8 mouse cellular contexts compared by ENCODE assay signal in the genomic region with DNA sequence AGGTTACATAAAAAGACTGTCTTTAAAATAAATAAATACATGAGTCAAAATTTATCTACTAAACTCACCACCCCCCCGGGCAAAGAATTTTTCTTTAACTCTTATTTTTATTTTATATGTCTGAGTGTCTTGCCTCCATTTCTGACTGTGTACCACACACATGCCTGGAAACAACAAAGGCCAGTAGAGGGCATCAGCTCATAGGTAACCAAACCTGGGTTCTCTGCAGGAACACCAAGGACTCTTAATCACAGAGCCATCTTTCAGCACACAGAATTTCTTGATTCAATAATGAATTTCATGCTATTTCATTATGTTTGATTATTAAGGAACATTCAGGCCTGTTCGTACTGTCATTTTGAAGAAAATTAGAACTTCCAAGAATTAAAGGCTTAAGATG.
DNase-seq lines count a peak whose midpoint lies in the region; ATAC-seq and TF ChIP-seq lines count a peak whose summit lies in the region.

No protein-coding gene starts in this region.

- no peak for ATAC-seq in limb, embryonic 14.5 days (ENCODE audit: low FRiP score, low read depth)
- ATAC-seq in neural tube, embryonic 15.5 days (ENCODE audit: low FRiP score): no peak

- no peak overlapping the region for H3K4me3 ChIP-seq in heart, embryonic 10.5 days
- H3K4me3 ChIP-seq in thymus, adult 2 months (ENCODE audit: control insufficient read depth, insufficient read depth, low read length): no peak overlapping the region
- H3K4me3 ChIP-seq in limb, embryonic 14.5 days (replicated peaks; ENCODE audit: low read length): no peak overlapping the region
- no peak overlapping the region for H3K4me3 ChIP-seq in neural tube, embryonic 15.5 days (replicated peaks)

- no peak for TF ChIP-seq CTCF in thymus, adult 2 months (IDR thresholded peaks at IDR 0.05; ENCODE audit: borderline replicate concordance, control insufficient read depth, extremely low read depth, insufficient read depth, low read length, poor library complexity)

- H3K4me2 ChIP-seq in limb, embryonic 14.5 days (replicated peaks; ENCODE audit: low read depth, low read length, severe bottlenecking): no peak overlapping the region
- H3K4me2 ChIP-seq in neural tube, embryonic 15.5 days: no peak overlapping the region

- no peaks in the 10 kb centered on the region for H3K27me3 ChIP-seq in heart, embryonic 10.5 days (ENCODE audit: insufficient read depth, poor library complexity, severe bottlenecking)
- H3K27me3 ChIP-seq in thymus, adult 2 months (ENCODE audit: control insufficient read depth, insufficient read depth, low read length): no peaks in the 10 kb centered on the region
- H3K27me3 ChIP-seq in limb, embryonic 14.5 days (ENCODE audit: control insufficient read depth, insufficient read depth, low read length): no peaks in the 10 kb centered on the region
- no peaks in the 10 kb centered on the region for H3K27me3 ChIP-seq in neural tube, embryonic 15.5 days (replicated peaks)

- H3K27ac ChIP-seq in heart, embryonic 10.5 days: no peak overlapping the region
- no peak overlapping the region for H3K27ac ChIP-seq in thymus, adult 2 months (ENCODE audit: control insufficient read depth, insufficient read depth, low read length)
- H3K27ac ChIP-seq in limb, embryonic 14.5 days (replicated peaks; ENCODE audit: low read depth, low read length): no peak overlapping the region
- H3K27ac ChIP-seq in neural tube, embryonic 15.5 days (replicated peaks): no peak overlapping the region

- peak; percentile 34 to 48 for DNase-seq in heart, adult 18-20 months
- DNase-seq in heart, embryonic 10.5 days (ENCODE audit: low spot score): no peak
- peak; percentile 51 for DNase-seq in thymus, adult 2 months
- no peak for DNase-seq in thymus, adult 18-20 months
- DNase-seq in cerebellum, postnatal 14 days: peak; percentile 71 to 73
- peak; percentile 43 for DNase-seq in limb, embryonic 14.5 days (ENCODE audit: low spot score)
- peak; percentile 24 to 35 for DNase-seq in thymus, postnatal 36 days

- no peak overlapping the region for H3K9ac ChIP-seq in limb, embryonic 14.5 days (ENCODE audit: low read depth, low read length, severe bottlenecking)
- no peak overlapping the region for H3K9ac ChIP-seq in neural tube, embryonic 15.5 days (replicated peaks)

- H3K36me3 ChIP-seq in heart, embryonic 10.5 days: peaks cover 68% of the 10 kb centered on the region
- H3K36me3 ChIP-seq in thymus, adult 2 months (ENCODE audit: control insufficient read depth, insufficient read depth, low read length): peaks cover 62% of the 10 kb centered on the region
- peaks cover 64% of the 10 kb centered on the region for H3K36me3 ChIP-seq in limb, embryonic 14.5 days (ENCODE audit: control insufficient read depth, insufficient read depth, low read length)
- peaks cover 23% of the 10 kb centered on the region for H3K36me3 ChIP-seq in neural tube, embryonic 15.5 days

- H3K4me1 ChIP-seq in heart, embryonic 10.5 days: no peaks in the 10 kb centered on the region
- H3K4me1 ChIP-seq in thymus, adult 2 months (replicated peaks; ENCODE audit: control insufficient read depth, insufficient read depth, low read length): no peaks in the 10 kb centered on the region
- H3K4me1 ChIP-seq in limb, embryonic 14.5 days (ENCODE audit: control insufficient read depth, insufficient read depth, low read length): no peaks in the 10 kb centered on the region
- no peaks in the 10 kb centered on the region for H3K4me1 ChIP-seq in neural tube, embryonic 15.5 days

- TF ChIP-seq POLR2A in thymus, adult 2 months (IDR thresholded peaks at IDR 0.05; ENCODE audit: control insufficient read depth, extremely low read depth, insufficient read depth, low read length, poor library complexity): no peak
- no peak for TF ChIP-seq POLR2A in limb, embryonic 14.5 days (IDR thresholded peaks at IDR 0.05; ENCODE audit: borderline replicate concordance, extremely low read depth, insufficient read depth, insufficient read length)

- WGBS in heart, embryonic 10.5 days: 87% methylated on average over 2 of the region's 2 CpGs
- WGBS in thymus, adult 2 months: 91% methylated on average over 2 of the region's 2 CpGs
- 91% methylated on average over 2 of the region's 2 CpGs for WGBS in limb, embryonic 14.5 days
- WGBS in neural tube, embryonic 15.5 days: 87% methylated on average over 2 of the region's 2 CpGs

- no peaks in the 10 kb centered on the region for H3K9me3 ChIP-seq in heart, embryonic 10.5 days
- H3K9me3 ChIP-seq in limb, embryonic 14.5 days (ENCODE audit: control insufficient read depth, low read length): no peaks in the 10 kb centered on the region
- H3K9me3 ChIP-seq in neural tube, embryonic 15.5 days (replicated peaks): no peaks in the 10 kb centered on the region

Comparison
In these comparisons a context has a peak if more than half of its experiments do, and no peak if none do; other contexts are left out.
1. DNase-seq: peak in heart, adult 18-20 months (2 of 2), thymus, adult 2 months (single experiment), cerebellum, postnatal 14 days (2 of 2), limb, embryonic 14.5 days (single experiment) and thymus, postnatal 36 days (2 of 2); none in heart, embryonic 10.5 days (single experiment) and thymus, adult 18-20 months (0 of 2).